Mouse (Mus musculus) hindbrain, postnatal 0 days (tissue): ENCODE measurements around the gene Gosr1. TPM values are rescaled to one million over a fixed set of nuclear protein-coding genes. Genes with fewer than 3 reads are reported as not detected.
"Not testable (repeated sequence)": the region's sequence is repeated elsewhere in the genome, so short reads cannot be mapped to it uniquely, and the experiment has no call there.

Experiments
- ATAC-seq: fragments of 200-750 bp; cut with Nextera tagmentation; 2 replicates; pipeline ENCODE4 v1.8.0; 2017; ENCODE audit warnings: mild to moderate bottlenecking, moderate TSS enrichment, moderate library complexity
- DNase-seq: peaks from one replicate; pipeline ENCODE4 v3.0.0-alpha.2; 2015; ENCODE audit warnings: low spot score
- H3K27ac ChIP-seq: fragments of 300-500 bp; sonication (generic); 2 replicates; pipeline ENCODE4 v1.5.1; 2014; ENCODE audit warnings: mild to moderate bottlenecking
- H3K27me3 ChIP-seq: fragments of 300-500 bp; sonication (generic); 2 replicates; pipeline ENCODE4 v1.6.1; 2014; ENCODE audit warnings: low read length, mixed read lengths; ENCODE audit not compliant: insufficient read depth
- H3K36me3 ChIP-seq: fragments of 300-500 bp; sonication (generic); 2 replicates; pipeline ENCODE4 v1.6.1; 2014; ENCODE audit warnings: low read length, mixed read lengths; ENCODE audit not compliant: insufficient read depth
- H3K4me1 ChIP-seq: fragments of 300-500 bp; sonication (generic); 2 replicates; pipeline ENCODE4 v1.6.1; 2014; ENCODE audit warnings: antibody characterized with exemption, low read length, mixed read lengths; ENCODE audit not compliant: insufficient read depth
- H3K4me2 ChIP-seq: fragments of 300-500 bp; sonication (generic); 2 replicates; pipeline ENCODE4 v1.6.1; 2014; ENCODE audit warnings: low read depth, mild to moderate bottlenecking, low read length, moderate library complexity, mixed read lengths
- H3K4me3 ChIP-seq: fragments of 300-500 bp; sonication (generic); 2 replicates; pipeline ENCODE4 v1.5.1; 2014; ENCODE audit warnings: low read length
- H3K9ac ChIP-seq: fragments of 300-500 bp; sonication (generic); replicated peaks from 2 replicates; pipeline ENCODE4 v1.6.1; 2014; ENCODE audit warnings: mild to moderate bottlenecking, low read length, moderate library complexity, mixed read lengths
- H3K9me3 ChIP-seq: fragments of 300-500 bp; sonication (generic); 2 replicates; pipeline ENCODE4 v1.6.1; 2016; ENCODE audit warnings: low read length, mixed read lengths
- CTCF ChIP-seq: IDR thresholded peaks from 2 replicates; pipeline ENCODE4 v1.5.1; 2016; ENCODE audit warnings: antibody characterized with exemption, control low read depth, low read depth
- WGBS: fragments of 180-500 bp; shearing (Covaris S2); extraction: QIAGEN DNeasy Blood & Tissue Kit; methylation state at CpG from one replicate; pipeline ENCODE4 v1.1.7; 2014; 5-methylcytosine and 5-hydroxymethylcytosine counted together
- polyA plus RNA-seq: library from polyadenylated mRNA; unstranded; fragments of >200 nt; fragmentation: Nextera tagmentation; extraction: Ambion mirVana; gene quantifications from 2 replicates; pipeline ENCODE4 v1.2.1, GENCODE M21; 2015
- total RNA-seq: library from RNA; depleted of rRNA; stranded (reverse); fragments of >200 nt; gene quantifications from 2 replicates; pipeline ENCODE4 v1.2.3, GENCODE M21; 2014; rRNA removed

Gosr1 gene
- total RNA-seq (29.8 and 40.0 TPM in 2 replicates), polyA plus RNA-seq (25.4 and 25.7 TPM in 2 replicates)

DNA sequence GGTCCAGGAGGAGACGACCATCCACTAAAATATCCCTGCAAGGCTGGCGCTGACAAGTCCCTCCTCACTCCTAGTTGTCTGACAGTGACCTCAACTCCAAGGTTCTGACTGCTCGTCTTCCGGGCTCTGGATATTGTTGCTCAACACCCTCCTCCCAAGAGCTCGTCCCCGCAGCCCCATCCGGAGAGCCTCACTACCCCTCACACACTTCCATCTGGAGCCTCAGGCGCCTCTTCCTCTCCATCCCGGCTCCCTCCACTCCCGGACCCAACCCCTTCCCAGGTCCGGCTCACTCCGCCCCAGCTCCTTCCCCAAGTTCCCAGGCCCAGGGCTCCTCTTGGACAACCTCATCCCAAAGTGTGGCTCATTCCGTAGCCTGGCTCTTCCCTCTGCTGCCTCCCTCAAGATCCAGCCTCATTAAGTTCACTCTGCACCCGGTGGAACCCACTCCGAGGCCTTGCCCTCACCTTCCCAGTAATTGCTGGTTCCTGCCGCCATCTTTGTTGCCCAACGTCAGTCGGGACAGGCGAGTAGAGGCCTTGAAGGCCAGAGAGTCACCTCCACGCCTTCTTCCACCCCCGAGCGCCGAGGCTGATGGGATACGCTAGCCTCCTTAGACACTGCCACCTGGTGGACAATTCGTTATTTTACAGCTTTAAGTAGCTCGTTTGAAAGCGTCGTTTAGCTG, at the start of gene Gosr1:
Gosr1 (minus strand) TSS at position 527 of the 688 bp plus-strand sequence.
- no peaks in the 10 kb centered on the region for H3K27me3 ChIP-seq
- peak; percentile 97 for TF ChIP-seq CTCF
- under 1% methylated on average over 28 of the region's 28 CpGs for WGBS
- H3K27ac ChIP-seq = peak within 1 kb of the TSS; percentile 87
- H3K4me2 ChIP-seq = peak within 1 kb of the TSS; percentile 68
- peak within 1 kb of the TSS; percentile 88 for H3K9ac ChIP-seq
- DNase-seq (peak; percentile 99), ATAC-seq (peak; percentile 97)
- peak within 1 kb of the TSS; percentile 67 for H3K4me3 ChIP-seq
- H3K36me3 ChIP-seq = 0 out of 2 replicates have a peak, but pooled peaks cover under 1% of the 10 kb centered on the region
- H3K4me1 ChIP-seq = no peaks in the 10 kb centered on the region
- H3K9me3 ChIP-seq = no peaks in the 10 kb centered on the region

DNA sequence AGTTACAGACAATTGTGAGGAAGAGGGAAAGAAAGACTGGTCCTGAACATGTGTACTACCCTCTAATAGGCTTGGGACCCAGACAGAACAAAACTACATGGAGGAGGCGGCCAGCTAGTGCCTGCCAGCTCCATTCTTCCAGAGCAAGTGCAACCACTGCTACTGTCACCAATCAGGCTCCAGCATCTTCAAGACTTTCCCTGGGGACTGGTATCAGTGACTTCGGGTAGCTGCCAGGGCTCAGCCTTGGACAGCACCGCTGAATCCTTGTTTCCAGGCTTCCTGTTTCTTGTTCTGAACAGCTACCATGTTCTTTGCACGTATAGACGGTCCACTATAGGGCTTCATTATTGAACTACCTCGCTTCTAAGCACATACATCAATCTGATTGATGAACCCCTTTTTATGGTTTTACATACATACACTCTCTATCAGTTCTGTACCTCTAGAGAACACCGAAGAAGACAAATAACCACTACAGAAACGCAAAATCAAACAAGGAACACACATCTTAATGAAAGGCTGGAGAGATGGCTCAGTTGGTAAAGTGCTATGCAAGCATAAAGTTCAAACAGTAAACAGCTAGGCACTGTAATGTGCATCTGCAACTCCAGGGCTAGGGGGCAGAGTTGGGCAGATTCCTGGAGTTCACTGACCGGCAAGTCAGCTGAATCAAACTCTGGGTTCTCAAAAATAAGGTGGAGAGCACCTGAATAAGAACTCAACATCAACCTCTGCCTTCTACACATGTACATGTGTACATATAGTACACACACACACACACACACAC, 47.5 kb upstream of the Gosr1 start:
- H3K4me1 ChIP-seq = no peaks in the 10 kb centered on the region
- ATAC-seq (no peak), DNase-seq (no peak)
- no peak overlapping the region for H3K4me2 ChIP-seq
- peak; percentile 48 for TF ChIP-seq CTCF
- H3K4me3 ChIP-seq = no peak overlapping the region
- H3K36me3 ChIP-seq = peaks cover 30% of the 10 kb centered on the region
- WGBS = 83% methylated on average over 9 of the region's 9 CpGs
- H3K27ac ChIP-seq = no peak overlapping the region
- no peaks in the 10 kb centered on the region for H3K27me3 ChIP-seq
- H3K9me3 ChIP-seq = no peaks in the 10 kb centered on the region
- H3K9ac ChIP-seq = no peak overlapping the region

GRCm38 (mm10) chr11:76809450-76809849, 46.1 kb upstream of the Gosr1 start:
- no peak overlapping the region for H3K4me2 ChIP-seq
- no peak for ATAC-seq
- no peaks in the 10 kb centered on the region for H3K9me3 ChIP-seq
- no peak for TF ChIP-seq CTCF
- no peak for DNase-seq
- peaks cover 38% of the 10 kb centered on the region for H3K36me3 ChIP-seq
- no peaks in the 10 kb centered on the region for H3K4me1 ChIP-seq
- no peak overlapping the region for H3K27ac ChIP-seq
- WGBS = 42% methylated on average over 3 of the region's 3 CpGs
- H3K27me3 ChIP-seq = no peaks in the 10 kb centered on the region
- no peak overlapping the region for H3K4me3 ChIP-seq
- H3K9ac ChIP-seq = no peak overlapping the region

DNA sequence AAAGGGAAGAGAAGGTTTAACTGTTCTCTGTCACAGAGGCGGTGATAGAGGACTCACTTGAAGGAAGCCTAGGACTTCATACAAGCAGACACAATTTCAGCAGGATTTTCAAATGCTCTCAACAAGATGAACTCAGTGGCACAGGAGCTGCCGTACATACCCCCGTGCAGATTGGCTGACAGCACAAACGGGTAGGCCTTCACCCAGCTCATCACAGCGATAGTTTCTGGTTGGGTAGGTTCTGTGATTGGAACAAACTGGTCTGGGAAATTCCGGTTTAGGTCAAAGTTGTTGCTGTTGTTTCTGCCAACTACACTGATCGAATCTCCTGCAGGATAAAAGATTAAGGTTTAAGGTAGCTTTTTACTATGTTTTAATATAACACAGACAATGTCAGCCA, 45.2 kb upstream of the Gosr1 start:
- 89% methylated on average over 7 of the region's 7 CpGs for WGBS
- H3K9ac ChIP-seq = no peak overlapping the region
- DNase-seq = no peak

DNA sequence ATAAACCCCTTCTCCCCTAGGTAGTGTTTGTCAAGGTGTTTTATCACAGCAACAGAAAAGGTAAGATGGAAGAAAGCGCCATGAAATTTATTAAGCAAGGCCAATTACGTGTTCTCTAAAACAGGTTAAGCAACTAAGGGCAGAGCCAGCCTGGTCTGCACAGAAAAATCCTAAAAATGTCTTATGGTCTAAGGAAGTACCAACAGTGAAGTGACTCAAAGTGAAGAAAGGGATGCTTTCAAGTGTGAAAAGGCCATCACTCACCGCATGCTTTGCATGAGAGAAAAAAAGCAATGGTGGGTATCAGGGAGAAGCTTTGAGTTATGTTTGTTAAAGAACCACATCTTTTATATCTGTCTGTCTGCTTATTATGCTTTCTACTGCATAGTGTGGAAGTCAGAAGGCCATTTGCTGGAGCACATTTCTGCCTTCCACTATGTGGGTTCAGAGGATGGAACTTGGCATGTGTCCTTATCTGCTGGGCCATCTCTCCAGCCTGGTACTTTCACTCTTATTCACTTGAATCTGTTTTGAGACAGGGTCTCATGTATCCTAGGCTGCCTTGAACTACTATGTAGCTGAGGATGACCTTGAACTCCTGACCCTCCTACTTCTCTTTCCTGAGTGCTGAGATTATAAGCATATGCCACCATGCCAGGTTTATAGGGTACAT, 43.8 kb upstream of the Gosr1 start:
- Histone ChIP-seq H3K27me3 (no peaks in the 10 kb centered on the region), H3K27ac (no peak overlapping the region), H3K36me3 (peaks cover 47% of the 10 kb centered on the region), H3K4me2 (no peak overlapping the region), H3K9ac (no peak overlapping the region), H3K4me3 (no peak overlapping the region), H3K9me3 (no peaks in the 10 kb centered on the region), H3K4me1 (no peaks in the 10 kb centered on the region)
- no peak for ATAC-seq
- TF ChIP-seq CTCF = no peak
- DNase-seq = no peak
- WGBS = 94% methylated on average over 3 of the region's 3 CpGs

More for the DNA sequence above, 45.2 kb upstream of the Gosr1 start:
- ATAC-seq = no peak
- Histone ChIP-seq H3K27ac (no peak overlapping the region), H3K4me1 (no peaks in the 10 kb centered on the region), H3K4me2 (no peak overlapping the region), H3K9me3 (no peaks in the 10 kb centered on the region), H3K27me3 (no peaks in the 10 kb centered on the region), H3K4me3 (no peak overlapping the region), H3K36me3 (peaks cover 42% of the 10 kb centered on the region)
- no peak for TF ChIP-seq CTCF

GRCm38 (mm10) chr11:76806026-76806425, 42.6 kb upstream of the Gosr1 start:
- 85% methylated on average over 4 of the region's 4 CpGs for WGBS
- no peak overlapping the region for H3K4me3 ChIP-seq
- no peak for TF ChIP-seq CTCF
- no peaks in the 10 kb centered on the region for H3K27me3 ChIP-seq
- DNase-seq (no peak), ATAC-seq (no peak)
- H3K36me3 ChIP-seq = peaks cover 50% of the 10 kb centered on the region
- no peaks in the 10 kb centered on the region for H3K4me1 ChIP-seq
- no peak overlapping the region for H3K4me2 ChIP-seq
- H3K9ac ChIP-seq = no peak overlapping the region
- no peak overlapping the region for H3K27ac ChIP-seq
- H3K9me3 ChIP-seq = no peaks in the 10 kb centered on the region

GRCm38 (mm10) chr11:76805072-76805471, 41.7 kb upstream of the Gosr1 start:
- not testable (repeated sequence) for H3K9me3 ChIP-seq, H3K4me1 ChIP-seq, H3K27me3 ChIP-seq, H3K4me3 ChIP-seq, ATAC-seq, H3K27ac ChIP-seq, H3K9ac ChIP-seq, H3K4me2 ChIP-seq, DNase-seq
- WGBS = over 99% methylated on average over 3 of the region's 4 CpGs
- peaks cover 50% of the 10 kb centered on the region for H3K36me3 ChIP-seq
